Mouse (Mus musculus) right cerebral cortex, postnatal 10 days (tissue): ENCODE data around the gene Vmn1r72.
"Not testable (repeated sequence)": the region's sequence is repeated elsewhere in the genome, so short reads cannot be mapped to it uniquely, and the experiment has no call there.

Experiments
- DNase-seq, 2 experiments: peaks; one replicate each; pipeline ENCODE4 v3.0.0; 2021; ENCODE audit warnings: low spot score in 2 of 2

Vmn1r72 gene

DNA sequence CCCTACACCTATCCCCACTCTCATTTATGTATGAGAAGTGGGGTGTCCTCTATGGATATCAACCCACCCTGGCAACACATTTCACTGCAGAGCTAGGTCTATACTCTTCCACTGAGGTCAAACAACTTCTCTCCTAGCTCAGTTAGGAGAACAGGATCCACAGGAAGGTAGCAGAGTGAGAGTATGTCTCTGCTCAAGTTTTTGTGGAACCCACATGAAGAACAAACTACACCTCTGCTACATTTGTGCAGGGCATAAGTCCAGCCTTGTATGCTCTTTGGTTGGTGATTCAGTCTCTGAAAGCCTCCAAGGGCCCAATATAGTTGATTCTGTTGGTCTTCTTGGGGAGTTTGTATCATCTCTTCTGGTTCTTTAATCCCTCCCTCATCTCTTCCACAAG lies at the start of gene Vmn1r72:
Gene Vmn1r72 (minus strand): TSS at position 101 of the 400 bp plus-strand sequence.
- DNase-seq, result not testable (repeated sequence)

DNA sequence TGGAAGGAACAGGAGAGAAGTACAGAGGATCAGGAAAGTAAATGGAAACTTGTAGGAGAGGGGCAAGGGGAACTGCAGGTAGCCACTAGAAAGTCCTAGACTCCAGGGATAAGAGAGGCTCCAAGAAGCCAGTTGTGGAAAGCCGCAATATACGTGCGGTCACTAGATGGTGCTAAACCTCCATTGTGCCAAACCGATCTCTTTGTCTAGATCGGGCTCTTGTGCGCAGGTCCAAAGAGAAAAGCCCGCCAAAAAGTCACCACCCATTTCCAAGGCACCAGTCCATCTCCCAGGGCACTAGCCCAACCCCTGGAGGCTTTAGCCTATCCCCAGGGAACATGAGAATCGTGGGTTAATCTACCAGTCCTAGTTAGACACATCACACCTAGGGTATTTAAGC lies 62.9 kb downstream of the Vmn1r72 start:
- not testable (repeated sequence) for DNase-seq
